Mouse (Mus musculus): ENCODE measurements around the gene Bri3. TPM values are rescaled to one million over a fixed set of nuclear protein-coding genes. Genes with fewer than 3 reads are reported as not detected.

The Bri3 gene
- total and polyA plus RNA-seq, 2 experiments, result 24.9 to 74.6 TPM

DNA sequence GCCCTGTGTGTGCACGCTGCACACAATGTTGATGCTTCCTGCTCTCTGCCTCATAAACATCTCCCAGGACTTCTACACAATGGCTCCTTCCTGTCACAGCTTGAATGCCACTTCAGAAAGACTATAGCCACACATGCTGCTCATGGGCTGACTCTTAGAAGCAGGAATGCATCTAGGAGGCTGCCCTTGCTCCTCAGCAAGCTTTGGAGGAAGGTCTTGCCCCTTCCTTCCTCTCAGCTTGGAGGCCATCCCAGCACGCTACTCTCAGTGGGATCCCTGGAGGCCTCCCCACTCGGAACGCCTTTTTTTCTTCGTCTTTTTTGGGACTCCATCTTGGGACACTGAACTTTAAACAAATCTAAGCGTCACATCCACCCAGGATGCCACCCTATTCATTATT, 30.7 kb downstream of the Bri3 start:
- Histone ChIP-seq H3K36me3 (ENCODE audit: control insufficient read depth, insufficient read depth, low read length) (peaks cover 21% of the 10 kb centered on the region), H3K27ac (replicated peaks; ENCODE audit: insufficient read depth, low read depth, low read length) (no peak overlapping the region), H3K4me1 (ENCODE audit: control insufficient read depth, insufficient read depth, low read length) (no peaks in the 10 kb centered on the region), H3K79me2 (ENCODE audit: control insufficient read depth, insufficient read depth, low read length) (no peaks in the 10 kb centered on the region), H3K9ac (ENCODE audit: low read depth, low read length) (no peak overlapping the region), H3K27me3 (ENCODE audit: control insufficient read depth, insufficient read depth, low read length) (no peaks in the 10 kb centered on the region), H3K4me3 (ENCODE audit: insufficient read depth, low read depth, low read length) (no peak overlapping the region)
- no peak for DNase-seq (ENCODE audit: extremely low read depth, low read depth, low spot score)
- no peak for TF ChIP-seq CTCF (IDR thresholded peaks at IDR 0.05; ENCODE audit: low read depth, low read length)
- WGBS, result 82% methylated on average over 6 of the region's 6 CpGs

DNA sequence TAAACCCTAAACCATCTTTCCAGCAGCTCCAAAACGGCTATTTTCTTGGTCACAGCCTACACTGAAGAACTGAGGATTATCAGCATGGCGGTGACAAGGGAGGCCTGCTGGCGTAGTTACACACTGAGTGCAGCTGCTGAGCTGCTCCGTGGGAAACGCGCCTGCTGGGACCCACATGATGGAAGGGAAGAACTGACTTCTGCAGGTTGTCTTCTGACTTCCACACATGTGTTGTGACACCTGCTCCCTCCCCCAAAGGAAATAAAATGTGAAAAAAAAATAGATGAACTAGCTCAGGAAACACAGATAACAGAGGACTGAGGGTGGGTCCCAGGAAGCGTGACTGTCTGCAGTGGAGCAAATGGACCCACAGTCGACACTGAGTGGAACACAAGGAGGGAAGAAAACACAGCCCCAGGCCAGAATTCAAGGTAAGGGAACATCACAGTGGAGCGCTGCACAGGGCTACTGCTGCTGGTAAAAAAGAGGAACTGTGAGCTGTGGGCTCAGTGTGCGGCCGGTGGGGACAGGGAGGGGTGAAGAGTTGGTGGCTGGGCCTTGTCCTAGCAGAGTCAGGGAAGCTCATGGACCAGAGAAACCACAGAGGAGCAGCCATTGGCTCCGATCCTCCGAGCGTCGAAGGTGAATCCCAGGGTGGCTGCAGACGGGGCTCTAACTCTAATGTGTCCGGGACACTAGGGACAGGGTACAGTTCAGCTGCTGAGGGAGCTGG, 32.8 kb downstream of the Bri3 start:
- Histone ChIP-seq H3K9ac (ENCODE audit: low read depth, low read length) (no peak overlapping the region), H3K27ac (replicated peaks; ENCODE audit: insufficient read depth, low read depth, low read length) (no peak overlapping the region), H3K4me3 (ENCODE audit: insufficient read depth, low read depth, low read length) (no peak overlapping the region), H3K27me3 (ENCODE audit: control insufficient read depth, insufficient read depth, low read length) (no peaks in the 10 kb centered on the region), H3K79me2 (ENCODE audit: control insufficient read depth, insufficient read depth, low read length) (no peaks in the 10 kb centered on the region), H3K4me1 (ENCODE audit: control insufficient read depth, insufficient read depth, low read length) (no peaks in the 10 kb centered on the region), H3K36me3 (ENCODE audit: control insufficient read depth, insufficient read depth, low read length) (peaks cover 30% of the 10 kb centered on the region)
- DNase-seq (ENCODE audit: extremely low read depth, low read depth, low spot score), result no peak
- 85% methylated on average over 17 of the region's 17 CpGs for WGBS
- no peak for TF ChIP-seq CTCF (IDR thresholded peaks at IDR 0.05; ENCODE audit: low read depth, low read length)
- no peak for TF ChIP-seq POLR2A (IDR thresholded peaks at IDR 0.05; ENCODE audit: extremely low read depth, insufficient read depth, low read length)

DNA sequence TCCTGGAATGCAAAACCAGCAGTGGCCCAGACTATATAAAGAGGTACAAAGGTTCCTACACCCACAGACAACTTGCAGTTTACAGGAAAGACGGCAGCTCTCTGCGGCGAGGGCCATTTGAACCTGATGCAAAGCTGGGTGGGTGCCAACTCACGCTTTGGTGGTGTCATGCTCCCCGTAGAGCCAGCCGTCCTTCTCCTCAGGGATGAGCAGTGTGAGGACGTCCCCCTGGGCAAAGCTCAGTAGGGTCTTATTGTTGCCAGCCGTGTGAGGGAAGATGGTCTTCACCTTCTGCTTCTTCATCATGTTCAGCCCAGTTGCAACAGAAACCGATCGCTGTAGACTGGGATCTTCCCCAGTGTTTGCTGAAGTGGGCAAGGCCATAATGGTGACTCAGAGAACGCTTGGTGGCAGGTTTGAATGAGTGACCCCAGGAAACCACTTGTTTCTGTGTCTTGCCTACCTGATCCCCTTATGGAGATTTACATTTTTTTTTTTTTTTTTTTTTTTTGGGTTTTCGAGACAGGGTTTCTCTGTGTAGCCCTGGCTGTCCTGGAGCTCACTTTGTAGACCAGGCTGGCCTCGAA, 34.2 kb downstream of the Bri3 start:
- H3K9ac ChIP-seq (ENCODE audit: low read depth, low read length), result no peak overlapping the region
- H3K36me3 ChIP-seq (ENCODE audit: control insufficient read depth, insufficient read depth, low read length), result peaks cover 33% of the 10 kb centered on the region
- H3K4me1 ChIP-seq (ENCODE audit: control insufficient read depth, insufficient read depth, low read length), result no peaks in the 10 kb centered on the region
- no peak overlapping the region for H3K27ac ChIP-seq (replicated peaks; ENCODE audit: insufficient read depth, low read depth, low read length)
- H3K27me3 ChIP-seq (ENCODE audit: control insufficient read depth, insufficient read depth, low read length), result no peaks in the 10 kb centered on the region
- no peaks in the 10 kb centered on the region for H3K79me2 ChIP-seq (ENCODE audit: control insufficient read depth, insufficient read depth, low read length)
- no peak for TF ChIP-seq POLR2A (IDR thresholded peaks at IDR 0.05; ENCODE audit: extremely low read depth, insufficient read depth, low read length)
- no peak for TF ChIP-seq CTCF (IDR thresholded peaks at IDR 0.05; ENCODE audit: low read depth, low read length)
- no peak overlapping the region for H3K4me3 ChIP-seq (ENCODE audit: insufficient read depth, low read depth, low read length)
- DNase-seq (ENCODE audit: extremely low read depth, low read depth, low spot score), result no peak
- 81% methylated on average over 12 of the region's 13 CpGs for WGBS

DNA sequence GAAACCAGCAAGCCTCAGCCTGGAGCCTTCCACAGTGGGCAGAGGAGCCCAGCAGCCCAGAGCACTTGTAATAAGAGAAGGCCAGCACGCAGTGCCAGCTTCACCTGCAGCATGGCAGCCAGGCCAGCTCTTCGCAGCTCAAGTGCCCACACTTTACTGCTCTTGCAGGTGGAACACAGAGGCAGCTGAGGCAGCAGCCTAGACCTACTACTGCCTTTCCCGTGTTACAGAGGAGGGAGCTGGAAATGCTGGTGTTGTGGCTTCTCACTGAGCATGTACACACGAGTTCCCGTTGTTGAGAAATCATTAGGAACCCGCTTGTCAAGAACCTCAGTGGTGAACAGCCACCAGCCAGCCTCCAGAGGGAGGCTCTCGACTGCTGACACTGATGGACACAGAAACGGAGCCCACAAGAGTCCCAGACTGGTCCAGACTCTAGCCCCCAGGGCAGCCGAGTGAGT, 34.9 kb downstream of the Bri3 start:
- H3K27ac ChIP-seq (replicated peaks; ENCODE audit: insufficient read depth, low read depth, low read length), result no peak overlapping the region
- H3K27me3 ChIP-seq (ENCODE audit: control insufficient read depth, insufficient read depth, low read length), result no peaks in the 10 kb centered on the region
- no peak overlapping the region for H3K4me3 ChIP-seq (ENCODE audit: insufficient read depth, low read depth, low read length)
- H3K9ac ChIP-seq (ENCODE audit: low read depth, low read length), result no peak overlapping the region
- no peaks in the 10 kb centered on the region for H3K79me2 ChIP-seq (ENCODE audit: control insufficient read depth, insufficient read depth, low read length)
- TF ChIP-seq POLR2A (IDR thresholded peaks at IDR 0.05; ENCODE audit: extremely low read depth, insufficient read depth, low read length), result no peak
- no peak for TF ChIP-seq CTCF (IDR thresholded peaks at IDR 0.05; ENCODE audit: low read depth, low read length)
- no peaks in the 10 kb centered on the region for H3K4me1 ChIP-seq (ENCODE audit: control insufficient read depth, insufficient read depth, low read length)
- no peak for DNase-seq (ENCODE audit: extremely low read depth, low read depth, low spot score)
- 79% methylated on average over 9 of the region's 9 CpGs for WGBS
- H3K36me3 ChIP-seq (ENCODE audit: control insufficient read depth, insufficient read depth, low read length), result peaks cover 38% of the 10 kb centered on the region

DNA sequence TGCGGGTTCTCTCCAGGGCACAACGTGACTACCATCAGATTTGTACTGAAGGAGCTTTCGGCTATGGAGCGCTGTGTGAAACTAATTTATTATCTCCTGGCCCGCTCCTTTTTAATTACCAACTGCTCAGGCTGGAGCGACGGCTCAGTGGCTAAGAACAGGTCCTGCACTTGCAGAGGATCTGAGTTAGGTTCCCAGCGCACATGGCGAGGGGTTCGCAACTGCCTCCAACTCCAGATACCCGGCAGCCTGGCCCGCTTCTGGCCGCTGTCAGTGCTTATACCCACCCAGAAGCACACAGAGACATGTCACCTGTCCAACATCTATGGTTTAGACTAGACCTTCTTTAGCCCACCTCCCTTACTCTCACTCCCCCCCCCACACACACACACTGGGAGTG, 35.7 kb downstream of the Bri3 start:
- Histone ChIP-seq H3K4me3 (ENCODE audit: insufficient read depth, low read depth, low read length) (no peak overlapping the region), H3K9ac (ENCODE audit: low read depth, low read length) (no peak overlapping the region), H3K4me1 (ENCODE audit: control insufficient read depth, insufficient read depth, low read length) (no peaks in the 10 kb centered on the region), H3K36me3 (ENCODE audit: control insufficient read depth, insufficient read depth, low read length) (peaks cover 43% of the 10 kb centered on the region), H3K79me2 (ENCODE audit: control insufficient read depth, insufficient read depth, low read length) (no peaks in the 10 kb centered on the region), H3K27ac (replicated peaks; ENCODE audit: insufficient read depth, low read depth, low read length) (no peak overlapping the region), H3K27me3 (ENCODE audit: control insufficient read depth, insufficient read depth, low read length) (no peaks in the 10 kb centered on the region)
- WGBS, result 98% methylated on average over 13 of the region's 13 CpGs
- no peak for TF ChIP-seq POLR2A (IDR thresholded peaks at IDR 0.05; ENCODE audit: extremely low read depth, insufficient read depth, low read length)
- TF ChIP-seq CTCF (IDR thresholded peaks at IDR 0.05; ENCODE audit: low read depth, low read length), result no peak
- no peak for DNase-seq (ENCODE audit: extremely low read depth, low read depth, low spot score)
